Mouse (Mus musculus): ENCODE data around the gene Fbxl17.

The Fbxl17 gene

GRCm38 (mm10) chr17:63272914-63273313, 226.9 kb downstream of the Fbxl17 start:
- DNase-seq = no peak

DNA sequence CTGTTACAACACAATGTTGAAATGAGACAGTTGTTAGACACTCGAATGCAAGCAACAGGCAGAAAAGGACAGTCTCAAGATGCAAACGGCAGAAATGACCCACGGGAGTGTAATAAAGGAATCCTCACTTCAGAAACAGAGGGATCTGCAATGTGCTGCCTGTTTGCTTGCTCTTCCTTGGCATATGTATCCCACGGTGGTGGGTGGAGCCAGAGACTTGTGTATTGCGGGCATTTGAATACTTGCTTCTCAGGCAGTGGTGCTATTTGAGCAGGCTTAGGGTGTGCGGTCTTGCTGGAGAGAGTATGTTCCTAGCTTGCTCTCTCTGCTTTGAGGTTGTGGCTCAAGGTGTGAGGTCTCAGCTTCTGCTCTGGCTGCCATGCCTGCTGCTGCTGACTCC, 228.8 kb downstream of the Fbxl17 start:
- no peak for DNase-seq

DNA sequence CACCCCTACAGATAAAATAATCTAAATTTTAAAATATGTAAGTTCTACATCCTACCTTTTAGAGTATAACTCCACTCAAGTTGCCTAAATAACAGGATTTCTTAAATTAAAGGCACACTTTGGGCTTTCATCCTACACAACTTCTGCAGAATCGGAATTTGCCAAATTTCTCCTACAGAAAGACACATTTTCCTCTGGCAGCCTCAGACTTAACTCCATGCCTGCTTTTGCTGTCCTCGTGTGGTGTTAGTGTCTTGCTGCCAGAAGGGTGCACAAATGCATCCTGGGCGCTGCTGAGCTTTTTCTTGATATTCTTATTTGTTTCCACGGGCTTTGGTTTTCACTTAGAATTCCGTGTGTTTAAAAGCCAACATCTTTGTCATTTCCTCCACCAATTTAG, 229.3 kb downstream of the Fbxl17 start:
- no peak for DNase-seq

GRCm38 (mm10) chr17:63262674-63263073, 237.1 kb downstream of the Fbxl17 start:
- DNase-seq = no peak

- no peak for DNase-seq
Observed at GRCm38 (mm10) chr17:63261508-63262141, 238.2 kb downstream of the Fbxl17 start.

GRCm38 (mm10) chr17:63259091-63259490, 240.7 kb downstream of the Fbxl17 start:
- DNase-seq = no peak

DNA sequence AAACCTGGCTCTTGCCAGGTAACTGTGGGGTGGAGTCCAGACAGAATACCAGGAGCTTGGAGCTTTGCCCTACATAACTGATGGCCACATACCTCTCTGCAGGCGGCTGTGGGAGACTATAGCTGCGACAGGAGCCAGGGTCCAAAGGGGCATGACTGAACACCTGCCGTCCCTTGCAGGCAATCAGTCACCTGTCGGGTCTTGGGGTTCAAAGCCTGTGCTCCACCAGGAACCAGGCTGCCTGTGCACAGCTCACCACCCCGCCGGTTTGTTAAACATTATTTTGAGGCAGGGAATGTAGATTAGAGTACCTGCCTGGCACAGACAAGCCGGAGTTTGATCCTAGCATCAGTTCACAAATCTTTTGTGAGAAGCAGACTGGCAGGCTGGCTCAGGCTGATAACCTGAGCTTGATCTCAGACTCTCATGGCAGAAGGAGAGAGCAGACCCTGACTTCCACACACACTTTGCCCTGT, 253.6 kb downstream of the Fbxl17 start:
- DNase-seq = peak; percentile 47 to 49

DNA sequence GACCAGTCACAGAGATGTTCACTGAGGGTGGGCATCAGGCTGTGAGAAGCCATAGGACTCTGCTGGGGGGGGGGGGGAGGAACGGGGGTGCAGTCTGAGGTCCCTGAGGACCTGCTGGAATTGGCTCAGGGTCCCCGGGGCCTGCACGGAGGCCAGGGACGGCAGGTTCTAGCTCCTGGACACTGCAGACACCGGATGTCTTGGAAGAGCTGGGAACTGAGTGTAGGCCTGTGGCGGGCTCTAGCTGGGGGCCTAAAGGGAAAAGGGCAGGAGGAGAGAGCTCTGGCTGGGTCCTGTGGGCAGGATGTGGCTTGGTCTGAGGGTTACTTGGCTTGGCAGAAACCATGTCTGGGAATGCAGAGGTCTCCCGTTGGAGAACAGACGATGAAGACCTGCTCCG, 254.3 kb downstream of the Fbxl17 start:
- DNase-seq = no peak

- no peak for DNase-seq
Observed at GRCm38 (mm10) chr17:63242761-63243160, 257.1 kb downstream of the Fbxl17 start.

DNA sequence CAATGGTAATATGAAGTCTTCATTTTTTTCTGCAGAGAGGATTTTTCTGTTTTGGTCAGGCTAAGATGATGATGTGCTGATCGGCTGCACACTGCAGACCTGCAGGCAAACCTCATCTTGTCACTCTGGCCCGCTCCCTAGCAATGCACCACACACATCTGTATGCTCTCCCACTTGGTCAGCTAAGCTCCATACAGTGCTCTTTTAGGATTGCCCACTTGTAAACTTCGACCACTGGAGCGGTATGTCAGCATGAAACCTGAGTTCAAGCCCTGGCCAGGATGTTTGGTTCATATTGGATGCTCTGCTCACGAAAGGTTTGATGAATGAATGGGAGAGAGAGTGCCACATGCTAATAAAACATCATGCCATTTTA, 259.1 kb downstream of the Fbxl17 start:
- DNase-seq = no peak

GRCm38 (mm10) chr17:63240021-63240730, 259.6 kb downstream of the Fbxl17 start:
- DNase-seq = no peak

DNA sequence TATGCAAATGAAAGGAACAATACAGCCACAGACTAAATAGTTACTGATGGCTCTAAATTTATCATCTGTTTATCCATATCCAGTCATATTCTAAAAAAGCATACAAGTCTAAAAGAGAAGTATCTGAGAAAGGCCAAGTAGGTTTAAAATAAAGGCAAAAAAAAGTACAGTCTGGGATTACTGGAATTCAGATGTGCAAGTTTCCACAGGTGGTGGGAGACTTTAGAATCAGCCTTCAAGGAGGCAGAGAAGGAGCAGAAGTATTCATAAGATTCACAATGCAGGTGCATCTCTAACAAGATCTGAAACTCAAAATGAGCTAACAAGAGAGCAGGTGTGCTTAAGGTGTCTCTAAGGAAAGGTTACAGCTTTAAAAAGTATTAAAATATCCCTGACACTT, 263.0 kb downstream of the Fbxl17 start:
- no peak for DNase-seq

- DNase-seq = no peak
Observed at GRCm38 (mm10) chr17:63236221-63236620, 263.6 kb downstream of the Fbxl17 start.

DNA sequence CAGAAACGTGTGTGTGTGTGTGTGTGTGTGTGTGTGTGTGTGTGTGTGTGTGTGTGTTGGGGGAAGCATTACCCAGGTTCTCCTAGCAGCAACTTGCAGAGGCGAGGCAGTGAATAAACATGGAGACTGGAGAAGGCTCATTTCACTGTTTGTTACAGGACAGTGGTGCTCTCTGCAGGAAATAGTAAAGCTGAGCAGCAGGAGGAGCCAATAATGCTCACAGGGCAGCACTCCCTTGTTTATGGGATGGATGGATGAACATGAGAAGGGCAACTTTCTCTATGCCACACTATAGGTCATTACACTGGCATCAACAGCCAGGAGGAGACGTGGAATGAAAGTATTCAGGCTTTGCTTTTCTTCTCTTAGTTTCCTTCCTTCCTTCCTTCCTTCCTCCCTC, 264.0 kb downstream of the Fbxl17 start:
- no peak for DNase-seq

DNA sequence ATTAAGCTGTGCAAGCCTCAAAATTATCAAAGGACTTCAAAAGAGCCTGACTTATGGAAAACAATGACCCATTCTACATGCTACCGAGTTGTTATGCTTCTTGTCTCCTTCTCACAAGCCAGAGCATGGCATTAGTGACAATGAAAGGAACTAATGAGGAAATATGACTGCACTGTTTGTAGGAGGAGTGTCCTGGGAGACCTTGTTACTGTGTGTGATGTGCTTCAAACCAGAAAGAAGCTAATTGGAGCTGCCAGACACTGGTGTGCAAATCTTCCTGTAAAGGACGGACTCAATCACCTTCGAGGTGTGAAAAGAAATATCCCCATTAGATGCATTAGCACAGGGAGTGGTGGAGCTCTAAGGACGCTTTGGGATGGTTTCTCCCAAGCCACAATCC, 270.7 kb downstream of the Fbxl17 start:
- no peak for DNase-seq

DNA sequence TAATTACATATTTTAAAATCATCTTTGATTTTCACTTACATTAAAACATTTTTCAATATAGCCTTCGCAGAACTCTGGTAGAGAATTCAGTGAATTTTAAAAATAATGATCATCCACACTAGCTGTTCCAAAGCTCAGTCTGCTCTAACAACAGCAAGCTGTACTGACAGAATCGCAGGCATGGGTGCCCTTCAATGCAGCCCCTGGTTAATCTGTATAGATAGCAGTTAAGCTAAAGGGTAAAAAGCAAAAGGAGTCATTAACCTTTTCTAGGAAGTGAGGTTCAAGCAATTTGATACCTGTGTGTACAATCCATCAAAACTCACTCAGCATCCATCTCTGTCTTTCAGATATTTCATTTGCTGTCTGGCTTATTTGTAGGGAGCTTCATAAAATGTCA, 273.4 kb downstream of the Fbxl17 start:
- DNase-seq = no peak

- DNase-seq = no peak
Observed at GRCm38 (mm10) chr17:63225959-63226358, 273.9 kb downstream of the Fbxl17 start.

- no peak for DNase-seq
Observed at GRCm38 (mm10) chr17:63223675-63224074, 276.1 kb downstream of the Fbxl17 start.

DNA sequence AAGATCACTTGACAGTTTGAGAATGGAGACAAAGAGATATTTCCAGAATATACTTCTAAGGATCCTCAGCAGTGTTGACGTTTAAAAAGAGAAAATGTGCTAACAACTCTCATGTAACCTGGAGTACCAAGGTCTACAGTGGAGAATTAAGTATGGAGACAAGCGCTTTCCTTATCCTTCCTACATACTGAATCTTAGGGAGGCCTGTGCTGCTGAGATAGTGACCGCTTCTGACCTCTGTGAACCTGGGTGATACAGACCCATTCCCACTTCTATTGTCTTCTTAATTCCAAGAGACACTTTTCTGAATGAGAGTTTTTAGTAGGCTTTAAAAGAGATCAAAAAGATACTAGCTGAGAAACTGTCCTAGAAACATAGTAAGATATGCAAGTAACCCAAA, 278.2 kb downstream of the Fbxl17 start:
- DNase-seq = no peak

DNA sequence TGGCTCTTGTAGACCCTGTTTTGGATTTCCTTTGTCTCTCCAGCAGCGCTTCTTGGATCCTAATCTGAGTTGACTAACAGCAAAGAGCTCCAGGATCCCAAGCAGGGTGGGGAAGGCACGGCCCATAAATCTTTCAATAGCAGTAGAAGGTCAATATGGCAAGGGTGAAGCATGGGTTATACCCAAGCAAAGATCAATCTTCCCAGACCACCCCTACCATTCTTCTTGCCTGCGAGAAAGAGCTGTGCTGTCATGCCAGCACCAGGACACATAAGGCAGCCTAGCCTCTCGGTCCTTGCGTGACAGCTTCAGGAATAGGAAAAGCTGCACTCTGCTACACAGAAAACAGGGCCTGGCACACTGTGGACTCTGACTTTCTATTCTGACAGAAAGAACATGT, 279.0 kb downstream of the Fbxl17 start:
- DNase-seq = no peak

- DNase-seq = no peak
Observed at GRCm38 (mm10) chr17:63217016-63217415, 282.8 kb downstream of the Fbxl17 start.

GRCm38 (mm10) chr17:63212018-63212417, 287.8 kb downstream of the Fbxl17 start:
- DNase-seq = no peak

- DNase-seq = no peak
Observed at GRCm38 (mm10) chr17:63209151-63209550, 290.7 kb downstream of the Fbxl17 start.

GRCm38 (mm10) chr17:63208346-63208745, 291.5 kb downstream of the Fbxl17 start:
- no peak for DNase-seq

GRCm38 (mm10) chr17:63207714-63208113, 292.1 kb downstream of the Fbxl17 start:
- DNase-seq = no peak
